Mouse (Mus musculus): ENCODE measurements at regions not wholly inside any gene's neighbourhood (a gene's known extent, or its start where the extent isn't known, plus 50 kb on each side); places are given as distances from the start of the nearest gene placed in this dataset.

DNA sequence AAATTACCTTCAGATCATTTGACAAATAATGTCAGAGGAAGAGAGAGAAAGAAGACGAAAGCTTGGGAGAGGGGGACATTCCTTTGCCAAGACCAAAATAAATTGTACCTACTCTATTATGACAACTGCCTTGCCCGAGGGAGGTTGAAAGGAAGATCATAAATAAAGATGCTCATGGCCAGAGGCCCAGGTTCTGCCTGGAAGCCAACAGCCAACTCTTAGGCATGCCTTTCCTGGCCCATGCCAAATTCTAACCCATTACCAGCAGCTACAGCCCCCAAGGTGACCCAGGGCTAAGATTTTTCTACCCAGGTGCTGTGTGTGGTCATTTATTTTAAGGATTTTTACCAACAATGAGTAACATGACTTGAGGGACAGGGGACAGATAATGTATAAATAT lies 54.9 kb downstream of the Cbln1 start:
- DNase-seq, result no peak

DNA sequence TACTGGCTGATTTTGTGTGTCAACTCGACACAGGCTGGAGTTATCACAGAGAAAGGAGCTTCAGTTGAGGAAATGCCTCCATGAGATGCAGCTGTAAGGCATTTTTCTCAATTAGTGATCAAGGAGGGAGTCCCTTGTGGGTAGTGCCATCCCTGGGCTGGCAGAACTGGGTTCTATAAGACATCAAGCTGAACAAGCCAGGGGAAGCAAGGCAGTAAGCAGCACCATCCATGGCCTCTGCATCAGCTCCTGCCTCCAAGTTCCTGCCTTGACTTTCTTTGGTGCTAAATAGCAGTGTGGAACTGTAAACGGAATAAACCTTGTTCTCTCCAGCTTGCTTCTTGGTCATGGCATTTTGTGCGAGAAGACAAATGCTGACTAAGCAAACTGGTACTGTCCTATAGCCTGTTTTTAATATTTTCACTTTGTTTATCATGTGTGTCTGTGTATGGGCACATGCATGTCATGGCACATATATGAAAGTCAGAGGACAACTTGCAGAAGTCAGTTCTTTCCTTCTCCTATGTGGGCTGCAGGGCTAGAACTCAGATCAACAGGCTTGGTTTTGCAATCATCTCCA lies 57.3 kb downstream of the Cbln1 start:
- no peak for DNase-seq

DNA sequence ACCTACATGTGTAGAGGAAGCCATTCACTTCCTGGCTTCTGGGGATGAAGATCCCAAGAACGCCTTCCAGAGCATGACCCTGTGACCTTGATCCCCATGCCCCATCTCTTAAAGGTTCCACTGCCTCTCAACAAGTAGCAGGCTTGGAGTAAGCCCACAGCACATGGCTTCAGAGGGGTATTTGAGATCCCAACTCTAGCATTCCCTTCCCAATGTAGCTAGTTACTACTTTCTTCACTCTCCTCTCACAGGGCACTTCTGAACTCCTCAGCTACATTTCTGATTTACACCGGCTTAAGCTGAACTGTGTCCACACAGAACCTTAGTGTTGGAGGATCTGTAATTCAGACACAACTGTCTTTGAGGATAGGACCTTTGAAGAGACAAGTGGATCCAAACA lies 83.4 kb downstream of the Cbln1 start:
- DNase-seq, result no peak

DNA sequence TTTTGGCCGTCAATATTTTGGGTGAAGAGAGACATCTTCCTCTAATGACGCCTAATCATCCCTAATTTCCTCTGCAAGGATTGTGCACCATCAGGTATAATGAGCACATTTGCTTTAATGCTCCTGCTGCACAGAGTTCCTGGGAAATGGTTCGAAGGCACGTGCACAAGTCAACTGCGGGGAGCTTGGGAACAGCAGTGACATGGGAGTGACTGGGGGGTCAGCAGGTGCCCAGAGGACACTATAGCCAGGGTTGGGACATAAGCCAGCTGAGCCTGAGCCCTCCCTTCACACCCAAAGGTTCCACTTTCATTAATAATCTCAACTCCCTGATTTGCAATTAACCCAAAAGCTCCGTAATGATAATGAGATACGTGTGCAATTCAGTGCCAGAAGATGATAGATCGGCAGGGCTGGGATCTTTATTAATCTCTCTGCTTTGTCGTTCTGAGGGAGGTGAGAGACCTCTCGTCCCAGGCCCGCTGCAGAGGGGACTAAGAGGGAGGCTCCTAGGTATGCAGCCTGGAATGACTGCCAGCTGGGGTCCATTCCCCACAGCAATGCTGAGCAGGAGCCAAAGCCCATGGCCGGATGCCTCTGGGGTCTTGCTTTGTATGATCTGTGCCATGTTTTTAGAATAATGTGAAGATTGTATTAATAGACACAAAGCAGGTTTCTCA lies 88.7 kb downstream of the Cbln1 start:
- no peak for DNase-seq

DNA sequence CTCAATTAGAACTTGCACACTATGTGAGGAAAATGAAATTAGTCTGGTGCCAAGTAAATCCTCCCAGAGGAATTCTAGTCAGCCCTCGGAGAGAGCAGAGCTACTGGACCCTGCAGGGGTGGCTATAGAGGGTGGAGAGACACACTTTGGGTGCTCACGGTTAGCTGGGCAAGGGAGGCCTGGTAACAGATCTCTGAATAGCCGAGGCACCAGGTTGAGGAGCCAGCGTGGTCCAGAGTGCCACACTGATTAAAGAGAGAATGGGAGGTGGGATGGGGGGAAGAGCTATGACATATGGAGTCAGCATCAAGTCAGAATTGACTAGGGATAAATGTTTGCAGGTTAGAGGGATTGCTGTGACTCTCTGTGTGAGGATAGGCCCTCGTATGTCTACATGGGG lies 90.1 kb downstream of the Cbln1 start:
- DNase-seq, result no peak

DNA sequence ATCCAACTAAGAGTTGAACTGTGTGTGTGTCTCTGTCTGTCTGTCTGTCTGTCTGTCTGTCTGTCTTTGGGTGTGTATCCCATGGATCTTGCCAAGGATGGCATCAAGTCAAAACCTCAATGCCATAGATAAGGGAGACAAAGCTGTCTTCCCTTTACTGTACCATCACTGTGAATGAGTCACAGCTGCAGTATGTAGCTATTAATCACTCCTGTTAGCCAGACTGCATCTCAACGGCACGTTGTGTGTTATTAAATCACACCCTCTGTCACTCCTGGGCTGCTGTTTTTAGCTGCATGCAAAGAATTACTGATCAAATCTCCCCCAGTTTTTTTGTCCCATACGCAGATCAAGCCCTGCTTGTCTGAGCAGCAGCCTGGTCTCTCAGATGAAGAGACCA lies 91.6 kb downstream of the Cbln1 start:
- DNase-seq, result no peak

DNA sequence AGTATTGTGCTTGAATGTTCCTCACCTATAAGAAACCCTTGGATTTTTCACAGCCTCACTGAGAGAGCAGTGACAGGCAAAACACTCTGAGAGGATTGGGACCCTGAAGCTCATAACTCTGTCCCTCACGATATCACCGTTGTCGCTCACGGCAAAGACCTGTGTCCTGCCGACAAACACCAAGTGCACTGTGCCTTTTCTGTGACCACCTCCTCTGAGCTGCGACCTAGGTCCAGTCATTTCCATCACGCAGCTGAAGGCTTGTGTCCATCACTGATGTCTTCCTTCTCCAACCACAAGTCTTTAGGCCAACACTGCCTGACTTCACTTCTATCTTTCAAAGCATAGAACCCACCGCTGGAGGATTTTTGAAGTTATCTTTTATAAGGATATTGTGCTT lies 93.1 kb downstream of the Cbln1 start:
- no peak for DNase-seq

DNA sequence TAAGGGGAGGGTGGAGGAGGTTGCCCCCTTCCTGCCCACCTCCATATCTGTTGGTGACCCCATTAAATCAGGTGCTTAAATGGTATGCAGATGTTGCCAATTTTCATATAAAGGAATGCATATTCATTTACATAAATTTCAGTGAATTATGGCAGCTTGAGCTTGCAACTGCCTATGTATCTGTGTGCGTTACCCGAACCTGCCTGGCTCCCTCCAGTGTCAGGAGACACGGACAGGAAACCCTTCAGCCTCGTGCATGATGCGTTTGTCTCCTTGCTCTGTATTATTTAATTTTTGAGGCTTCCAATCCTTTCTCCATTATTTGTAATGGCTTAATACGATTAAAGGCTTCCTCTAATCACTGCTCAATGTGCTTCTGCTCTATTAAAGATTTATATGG lies 98.4 kb downstream of the Cbln1 start:
- DNase-seq, result peak; percentile 27

DNA sequence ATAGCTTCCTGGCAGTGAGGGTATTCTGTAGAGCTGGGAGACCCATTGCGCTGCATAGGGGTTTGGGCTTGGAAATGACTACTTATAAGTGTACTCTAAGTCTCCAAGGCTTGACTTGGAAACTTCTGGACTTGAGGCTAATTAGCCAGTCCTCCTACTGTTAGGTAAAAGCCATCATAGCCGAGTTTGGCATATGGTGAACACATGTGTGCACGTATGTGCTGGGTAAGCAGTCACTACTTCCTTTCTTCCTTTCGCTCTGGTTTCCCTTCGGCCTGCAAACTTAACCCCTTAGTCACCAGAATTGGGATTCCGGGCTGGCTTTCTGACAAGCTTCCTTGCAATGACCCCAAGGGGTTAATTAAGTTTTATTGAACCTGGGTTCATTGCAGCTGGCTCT lies 98.9 kb downstream of the Cbln1 start:
- peak; percentile 74 for DNase-seq

DNA sequence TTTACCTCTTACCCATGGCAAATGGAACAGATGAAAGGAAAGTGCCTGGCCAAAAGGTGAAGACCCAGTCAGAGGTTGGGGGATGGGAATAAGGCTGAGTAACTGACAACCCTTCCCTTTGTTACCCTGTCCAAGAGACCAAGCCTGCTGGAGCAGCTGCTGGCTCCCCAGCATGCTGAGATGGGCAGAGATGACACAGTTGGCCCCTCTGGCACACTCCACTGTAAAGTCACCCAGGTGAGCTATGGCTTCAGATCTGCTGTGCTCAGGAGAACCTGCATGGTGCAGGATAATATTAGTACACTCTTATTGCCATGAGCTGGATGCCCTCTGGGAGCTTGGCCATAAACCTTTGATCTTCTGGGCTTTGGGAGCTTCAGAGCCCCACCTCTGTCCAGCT lies 100.3 kb downstream of the Cbln1 start:
- DNase-seq, result no peak

DNA sequence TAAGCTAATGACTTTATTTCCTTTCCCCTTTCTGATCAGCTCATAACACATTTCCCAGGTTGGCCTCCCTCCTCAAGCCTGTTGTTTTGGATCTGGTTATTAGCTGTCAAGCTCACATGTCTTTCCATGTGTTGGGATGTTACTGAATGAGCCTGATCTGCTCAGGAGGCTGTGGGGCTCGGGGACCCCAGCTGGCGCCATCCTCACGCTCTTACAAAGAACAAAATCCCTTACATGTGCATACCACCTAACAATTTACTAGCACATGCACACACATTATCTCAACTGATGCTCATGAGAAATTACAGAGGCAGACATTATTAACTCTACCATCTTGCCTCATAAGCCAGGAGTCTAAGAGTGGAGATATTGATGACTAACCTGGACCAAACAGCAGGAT lies 102.2 kb downstream of the Cbln1 start:
- DNase-seq, result no peak

DNA sequence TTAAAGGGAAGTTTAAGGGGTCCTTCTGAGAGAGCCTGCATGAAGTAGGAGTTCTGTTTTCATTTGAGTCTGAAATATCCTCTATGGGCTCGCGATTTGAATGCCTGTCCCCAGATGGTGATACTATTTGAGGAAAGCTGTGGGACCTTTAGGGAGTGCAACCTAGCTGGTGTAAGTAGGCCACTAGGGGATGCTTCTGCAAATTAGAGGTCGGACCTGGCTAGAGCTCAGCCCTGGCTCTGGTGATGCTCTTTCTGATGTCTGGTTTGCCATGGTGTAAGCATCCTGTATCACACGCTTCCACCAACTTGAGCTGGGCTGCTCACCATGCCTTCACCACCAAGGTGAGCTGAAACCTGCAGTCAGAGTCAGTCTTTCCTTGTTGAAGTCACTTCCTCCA lies 121.9 kb downstream of the Cbln1 start:
- no peak for DNase-seq

DNA sequence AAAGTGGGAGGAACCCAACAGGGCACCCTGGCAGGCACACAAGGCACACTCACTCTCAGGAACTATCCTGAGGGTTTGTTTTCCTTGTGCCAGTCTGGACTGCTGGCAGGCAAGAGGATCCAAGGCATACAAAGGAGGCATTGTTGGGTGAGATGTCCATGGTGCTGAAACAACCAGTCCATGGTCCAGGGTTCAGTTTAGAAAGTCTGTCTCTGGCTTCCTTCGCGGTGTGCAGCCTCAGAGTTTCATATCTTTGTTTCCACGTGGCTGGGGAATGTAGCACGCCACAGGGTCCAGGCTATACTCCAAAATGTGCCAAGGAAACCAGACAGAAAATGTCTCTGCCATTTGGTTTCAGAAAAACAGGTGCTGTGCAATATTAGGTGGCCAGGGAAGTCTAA lies 122.6 kb downstream of the Cbln1 start:
- DNase-seq, result peak; percentile 55

DNA sequence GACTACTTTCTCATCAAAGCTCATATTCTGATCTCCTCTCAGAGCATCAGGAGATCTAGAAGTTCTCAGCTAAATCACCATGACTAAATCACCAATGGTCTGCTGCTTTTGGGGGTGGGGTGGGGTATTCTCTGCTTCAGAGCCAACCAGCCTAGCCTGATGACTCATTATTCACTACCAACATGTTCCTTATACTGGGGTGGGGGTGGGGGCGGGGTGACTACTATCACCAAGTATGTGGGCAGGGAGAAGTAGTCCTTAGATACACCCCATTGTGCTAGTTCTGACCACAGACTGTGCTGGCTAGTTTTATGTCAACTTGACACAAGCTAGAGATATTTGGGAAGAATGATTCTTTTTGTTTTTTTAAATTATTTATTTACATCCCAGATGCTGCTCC lies 143.0 kb downstream of the Cbln1 start:
- DNase-seq, result no peak

DNA sequence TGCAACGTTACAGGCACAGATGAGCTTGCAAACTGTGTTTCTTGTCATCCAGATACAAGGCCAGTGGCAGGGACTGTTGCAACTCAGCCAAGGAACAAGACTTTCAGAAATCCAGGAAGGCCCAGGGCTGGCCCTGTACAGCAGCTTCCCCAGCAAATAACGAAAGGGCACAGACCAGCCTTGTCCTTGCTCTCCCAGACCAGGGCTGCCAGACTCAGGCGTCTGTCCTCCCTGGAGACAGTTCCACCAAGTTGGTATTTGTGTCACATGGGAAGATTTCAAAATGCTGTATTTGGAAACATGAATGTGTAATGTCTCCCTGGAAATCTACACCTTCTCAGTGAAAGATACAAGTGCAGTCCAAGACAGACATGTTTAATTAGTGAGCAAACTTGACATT lies 157.8 kb downstream of the Cbln1 start:
- no peak for DNase-seq

DNA sequence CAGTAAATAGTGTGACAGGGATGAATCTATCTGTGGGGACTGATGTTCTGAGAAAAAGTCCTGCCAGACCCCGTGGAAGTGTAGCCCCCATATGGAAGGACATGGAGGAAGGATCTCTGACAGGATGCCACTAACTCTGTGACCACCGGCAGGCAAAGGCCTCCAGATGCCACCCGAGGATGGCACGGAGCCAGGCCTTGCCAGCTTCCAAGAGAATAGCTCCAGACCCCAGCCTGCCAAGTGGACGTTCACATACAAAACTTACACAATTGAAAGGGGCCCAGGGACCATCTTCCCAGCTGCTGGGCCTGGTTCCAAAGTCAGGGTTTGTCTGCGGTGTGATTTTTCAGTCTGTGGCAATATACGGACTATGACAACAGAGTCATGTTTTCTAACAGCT lies 161.1 kb downstream of the Cbln1 start:
- DNase-seq, result no peak

DNA sequence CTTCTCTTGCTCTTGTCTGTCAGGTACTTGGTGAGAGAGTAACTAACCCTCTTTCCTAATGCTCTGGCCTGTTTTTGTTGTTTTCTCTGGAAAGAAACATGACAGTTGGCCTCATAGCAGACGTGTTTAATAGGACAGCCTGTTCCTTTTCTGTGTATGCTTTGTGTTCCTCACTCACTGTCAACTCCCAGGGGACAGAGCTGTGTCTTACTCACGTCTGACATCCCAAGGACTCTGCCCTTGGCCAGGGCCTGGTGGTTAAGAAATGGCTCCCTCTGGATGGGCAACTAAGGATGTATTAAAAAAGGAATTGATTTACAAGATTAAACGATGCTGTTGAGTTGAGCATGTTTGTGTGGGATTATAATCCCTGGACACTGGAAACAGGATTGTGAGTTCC lies 164.1 kb downstream of the Cbln1 start:
- no peak for DNase-seq

DNA sequence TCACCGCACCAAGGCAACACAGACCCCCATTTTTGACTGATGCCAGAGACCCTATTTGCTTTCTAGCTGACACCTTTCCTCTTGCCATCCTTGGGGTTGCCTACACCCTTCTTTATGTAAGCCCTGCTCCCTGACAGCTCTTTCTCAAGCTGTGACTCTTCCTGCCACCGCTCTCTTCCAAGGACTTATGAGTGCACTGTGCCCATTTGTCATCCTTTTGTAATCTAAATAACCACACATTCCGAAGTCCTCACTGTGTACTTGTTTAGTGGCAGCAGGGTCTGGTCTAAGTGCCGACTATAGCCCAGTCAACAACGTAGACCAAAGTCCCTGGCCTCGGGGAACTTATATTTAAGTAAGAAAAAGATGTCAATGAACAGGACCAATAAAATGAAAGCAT lies 167.4 kb downstream of the Cbln1 start:
- DNase-seq, result no peak

DNA sequence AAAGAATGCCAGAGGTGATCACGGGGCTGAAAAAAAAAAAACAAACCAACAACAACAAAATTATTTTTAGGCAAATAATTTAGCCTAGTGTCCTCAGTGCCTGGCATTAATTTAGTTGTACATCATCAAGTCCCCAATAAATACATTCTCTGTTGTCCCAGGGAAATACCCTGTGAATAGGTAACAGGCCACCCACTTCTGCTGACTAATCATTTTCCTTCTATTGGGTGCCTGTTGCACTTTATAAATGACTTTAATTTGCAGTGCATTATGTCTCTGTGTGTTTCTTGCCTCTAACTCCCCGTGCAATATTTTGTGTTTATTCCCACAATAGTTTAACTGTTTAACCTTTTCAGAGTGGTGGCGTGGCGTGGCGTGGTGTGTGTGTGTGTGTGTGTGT lies 168.9 kb downstream of the Cbln1 start:
- no peak for DNase-seq

DNA sequence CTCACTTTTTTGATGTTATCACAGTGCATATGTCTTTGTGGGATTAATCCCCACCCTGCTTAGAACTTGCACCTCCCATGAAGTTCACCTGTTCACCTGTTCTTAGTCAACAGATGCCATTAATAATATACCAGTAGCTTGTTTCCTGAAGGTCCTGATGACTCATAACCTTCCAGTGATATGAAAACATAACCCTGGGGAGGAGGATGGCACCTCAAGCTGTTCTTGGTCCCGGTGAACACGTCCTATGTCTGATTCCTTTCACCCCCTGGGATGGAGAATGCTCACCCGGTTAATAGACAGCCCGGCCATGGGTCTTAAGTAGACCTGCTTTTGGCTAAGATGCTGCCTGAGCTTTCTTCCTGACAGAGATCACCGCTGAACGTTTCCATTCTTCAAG lies 174.6 kb downstream of the Cbln1 start:
- DNase-seq, result no peak

DNA sequence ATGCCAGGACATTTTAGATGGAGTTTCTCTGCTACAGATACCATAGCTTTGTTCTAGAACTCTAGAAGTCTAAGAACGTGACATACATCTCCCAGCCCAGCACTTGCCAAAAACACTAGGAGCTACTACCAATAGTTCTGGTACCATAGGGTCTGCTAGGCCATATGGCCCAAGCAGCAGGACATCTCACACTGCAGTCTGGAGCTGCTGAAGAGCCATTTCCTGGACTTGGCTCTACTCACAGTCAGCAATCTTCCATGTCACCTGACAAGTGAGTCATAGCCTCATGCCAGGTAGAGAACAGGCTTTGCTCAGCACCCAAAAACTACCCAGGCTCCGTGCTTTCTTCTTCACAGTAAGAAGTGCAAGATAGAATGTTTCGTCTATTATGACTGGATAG lies 175.1 kb downstream of the Cbln1 start:
- DNase-seq, result no peak

DNA sequence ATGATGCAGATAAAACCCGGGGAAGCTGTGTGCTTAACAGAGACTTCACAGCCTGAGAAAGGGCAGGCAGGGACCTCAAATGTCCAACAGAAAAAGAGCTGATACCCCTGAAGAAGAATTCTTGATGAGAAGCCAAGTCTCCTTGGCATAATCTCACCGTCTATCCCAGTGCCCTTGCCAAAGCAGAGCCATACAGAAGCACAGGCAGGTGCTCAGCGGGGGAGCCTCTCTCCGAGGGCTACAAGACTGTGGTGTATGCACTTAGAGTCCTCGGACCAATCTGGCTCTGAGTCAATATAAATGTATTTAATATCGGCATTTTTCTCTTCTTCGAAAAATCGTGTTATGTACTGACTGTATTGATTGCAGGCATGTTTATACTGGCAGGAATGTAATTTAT lies 186.3 kb downstream of the Cbln1 start:
- no peak for DNase-seq

DNA sequence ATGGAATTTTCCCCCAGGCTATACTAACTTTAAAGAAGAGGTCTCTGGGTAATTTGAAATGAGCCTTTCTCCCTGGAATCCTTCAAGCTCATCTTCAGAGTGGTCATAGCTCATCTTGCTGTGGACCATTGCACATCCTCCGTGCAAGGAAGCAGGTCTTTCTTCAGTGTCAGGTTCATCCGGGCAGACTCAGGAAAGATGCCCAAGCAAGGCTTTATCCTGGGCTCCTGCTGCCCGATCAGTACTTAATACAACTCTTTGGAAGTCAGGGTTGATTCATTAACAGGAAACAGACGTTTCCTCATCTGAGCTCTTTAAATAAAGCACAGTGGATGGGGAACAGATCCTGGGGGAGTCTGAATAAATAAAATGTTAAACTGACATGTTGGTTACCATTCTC lies 188.1 kb downstream of the Cbln1 start:
- DNase-seq, result no peak

DNA sequence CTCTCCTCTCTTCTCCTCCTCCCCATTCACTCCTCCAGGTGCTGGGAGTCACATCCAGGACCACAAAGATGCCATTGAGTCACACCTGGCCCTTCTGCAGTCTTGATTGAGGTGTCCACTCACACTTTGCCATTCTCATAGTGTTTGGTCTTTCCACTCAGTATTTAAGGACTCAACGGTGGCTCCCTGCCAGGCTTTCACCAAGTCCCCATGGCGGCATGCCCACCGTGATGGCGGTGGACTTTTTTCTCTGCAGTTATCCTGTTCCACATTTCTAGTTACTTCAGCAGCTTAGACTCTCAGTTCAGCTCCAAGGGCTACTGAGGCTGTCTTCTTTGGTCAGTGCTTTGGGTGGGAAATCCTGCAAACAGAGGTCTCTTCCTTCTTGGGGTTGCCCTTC lies 189.9 kb downstream of the Cbln1 start:
- DNase-seq, result no peak

DNA sequence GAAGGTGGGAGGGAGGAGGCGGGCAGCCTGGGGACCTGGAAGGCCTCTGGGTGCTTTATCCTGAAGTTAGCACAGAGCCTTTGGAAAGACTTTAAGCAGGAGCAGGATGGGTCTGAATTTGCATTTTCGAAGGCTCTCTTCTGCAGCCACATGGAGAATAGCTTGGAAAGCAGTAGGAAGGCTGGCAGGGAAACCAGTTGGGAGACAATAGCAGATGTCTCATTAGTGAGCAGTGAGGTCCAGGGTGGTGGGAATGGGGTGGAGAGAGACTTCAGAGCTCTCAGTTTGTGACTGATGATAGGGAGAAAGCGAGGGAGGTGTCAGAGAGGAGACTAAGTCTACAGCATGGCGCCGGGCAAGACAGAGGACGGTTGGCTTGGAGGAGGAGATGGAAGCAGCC lies 199.1 kb downstream of the Cbln1 start:
- no peak for DNase-seq

Data from embryo, embryonic 11 days (tissue).